Mouse (Mus musculus) frontal cortex, postnatal 25 days (tissue): ENCODE results near the gene Nop9.

Experiments
- DNase-seq, 2 experiments: peaks; one replicate each; pipeline ENCODE4 v3.0.0; 2022; ENCODE audit warnings: low spot score in 2 of 2

The Nop9 gene

GRCm38 (mm10) chr14:55769087-55769703, 23.7 kb downstream of the Nop9 start:
- no peak for DNase-seq

DNA sequence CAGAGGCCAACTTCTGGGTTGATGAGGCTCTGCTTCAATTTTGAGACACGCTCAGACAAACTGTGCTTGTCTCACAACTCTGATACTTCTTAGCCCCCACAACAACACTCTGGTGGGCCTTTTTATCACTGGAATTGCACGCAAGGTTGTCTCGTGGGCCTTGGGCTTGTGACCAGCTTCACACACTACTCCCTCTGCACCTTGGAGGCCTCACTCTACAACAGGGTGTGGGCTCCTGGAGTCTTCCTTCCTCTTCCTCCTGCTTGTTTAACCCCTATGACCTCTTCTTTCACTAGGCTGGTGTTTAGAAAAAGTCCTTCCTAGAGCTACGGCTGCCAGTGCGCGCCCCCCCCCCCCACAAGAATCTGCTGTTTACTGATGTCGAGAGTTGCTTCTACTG, 31.2 kb downstream of the Nop9 start:
- DNase-seq: no peak

DNA sequence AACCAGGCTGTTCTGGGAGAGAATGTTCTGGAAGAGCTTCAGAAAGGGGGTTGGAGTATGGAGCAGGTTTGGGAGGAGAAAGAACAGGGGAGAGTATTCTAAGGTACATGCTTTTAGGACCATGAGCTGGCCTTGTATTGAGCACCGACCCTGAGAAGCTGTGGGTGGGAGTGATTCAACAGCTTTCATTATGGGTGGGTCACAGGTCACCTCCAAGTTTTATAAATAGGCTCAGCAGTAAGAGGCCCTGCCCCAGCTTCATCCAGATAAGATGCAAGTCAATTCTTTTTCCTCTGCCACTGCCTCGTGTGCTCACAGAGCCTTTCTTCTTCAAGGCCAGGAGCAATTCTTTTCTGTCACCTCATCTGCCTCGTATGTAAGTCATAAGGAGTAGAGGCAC, 31.7 kb downstream of the Nop9 start:
- no peak for DNase-seq

DNA sequence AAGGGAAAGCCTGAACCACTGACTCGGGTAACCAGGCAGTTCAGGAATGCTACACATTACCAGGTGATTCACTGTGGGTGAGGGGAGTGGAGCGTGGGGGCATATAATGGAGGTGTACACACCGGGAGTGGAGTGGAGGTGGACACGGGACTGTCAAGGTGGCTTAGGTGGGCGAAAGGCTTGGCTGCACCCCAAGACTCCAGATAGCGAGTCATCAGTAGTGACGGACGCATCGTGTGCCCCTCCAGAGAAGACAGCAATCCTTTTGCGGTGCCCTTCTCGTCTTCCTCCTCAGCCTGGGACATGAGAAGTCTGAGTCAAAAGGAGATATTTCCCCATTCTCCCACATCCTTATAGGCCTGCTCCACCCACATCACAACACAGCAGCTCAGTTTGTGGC, 32.3 kb downstream of the Nop9 start:
- no peak for DNase-seq

GRCm38 (mm10) chr14:55778686-55779085, 33.2 kb downstream of the Nop9 start:
- peak in 1 of 2 experiments; percentile 3 for DNase-seq

DNA sequence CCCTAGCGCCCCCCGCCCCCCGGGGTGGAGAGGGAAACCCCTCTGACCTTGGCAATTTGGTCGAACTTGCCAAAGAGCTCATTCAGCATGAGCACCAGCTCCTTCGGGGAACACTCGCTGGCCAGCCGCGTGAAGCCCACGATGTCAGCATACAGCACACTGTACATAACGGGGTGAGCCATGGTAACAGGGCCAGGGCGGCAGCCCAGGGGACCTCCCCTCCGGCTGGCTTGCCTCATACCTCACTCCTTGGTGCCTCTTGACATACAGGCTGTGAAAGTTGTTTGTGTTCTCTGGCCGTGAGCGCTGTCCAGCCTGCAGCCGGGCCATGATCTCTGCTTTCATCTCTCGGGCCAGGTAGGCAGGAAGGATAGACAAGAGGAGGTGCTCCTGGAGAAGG, 34.2 kb downstream of the Nop9 start:
- peak in 1 of 2 experiments; percentile 3 for DNase-seq

DNA sequence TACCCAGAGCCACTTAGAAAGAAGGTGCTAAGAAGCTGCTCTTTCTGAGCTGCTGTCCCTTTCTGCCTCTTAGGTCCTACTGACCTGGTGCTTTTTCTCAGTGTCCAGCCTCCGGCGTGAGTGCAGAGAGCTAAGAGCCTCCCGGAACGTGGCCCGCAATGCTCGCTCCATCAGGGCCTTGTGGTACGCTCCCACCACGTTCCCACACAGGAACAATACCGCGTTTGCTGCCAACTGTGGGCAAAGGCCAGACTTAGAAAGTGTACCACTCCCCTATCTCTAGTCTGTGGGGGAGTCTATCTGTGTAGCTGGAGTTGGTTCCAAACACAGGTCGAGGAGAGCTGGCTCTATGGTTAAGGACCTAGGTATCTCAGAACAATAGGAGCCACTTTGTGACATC, 35.2 kb downstream of the Nop9 start:
- DNase-seq: no peak

- no peak for DNase-seq
These were observed 35.8 kb downstream of the Nop9 start for GRCm38 (mm10) chr14:55781310-55781709.

GRCm38 (mm10) chr14:55782361-55782960, 37.0 kb downstream of the Nop9 start:
- no peak for DNase-seq

DNA sequence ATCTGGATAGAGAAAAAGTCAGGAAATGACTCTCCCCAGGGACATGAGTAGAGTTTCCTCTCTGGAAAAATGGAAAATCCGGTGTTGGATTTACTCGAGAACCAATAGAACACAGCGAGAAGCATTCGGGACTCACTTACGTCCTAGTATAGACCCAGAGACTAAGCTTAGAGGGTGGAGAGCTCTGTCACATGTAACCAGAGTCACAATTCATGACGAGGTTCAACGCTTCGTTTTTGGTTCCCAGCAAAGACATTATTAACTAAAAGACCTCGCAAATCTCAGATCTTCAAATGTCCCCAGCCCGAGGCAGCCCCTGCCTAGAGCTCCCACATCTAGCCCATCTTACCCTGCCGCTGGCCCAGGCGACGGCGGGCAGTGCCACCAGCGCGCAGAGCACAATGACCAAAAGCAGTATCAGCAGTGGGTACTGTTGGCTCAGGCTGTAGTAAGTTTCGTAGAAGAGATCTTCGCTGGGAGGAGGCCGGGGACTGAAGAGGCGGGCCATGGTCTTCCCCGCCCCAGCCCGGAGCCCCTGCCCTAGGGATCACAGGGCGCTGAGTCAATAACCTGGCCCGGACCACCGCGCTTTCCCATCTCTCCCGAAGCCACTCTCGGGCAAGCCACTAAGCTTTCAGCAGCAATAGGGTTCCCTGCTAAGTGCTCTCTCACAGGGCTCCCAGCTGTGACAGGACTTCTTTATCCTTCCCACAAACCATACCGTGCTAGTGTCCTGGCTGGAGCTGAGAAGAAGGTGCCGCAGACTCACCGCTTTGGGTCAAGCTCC, 37.9 kb downstream of the Nop9 start:
- DNase-seq: no peak

- DNase-seq: no peak
These were observed 38.4 kb downstream of the Nop9 start, which contains the start of gene Adcy4 for GRCm38 (mm10) chr14:55783958-55784235. Adcy4 (minus strand) TSS chr14:55784095.

GRCm38 (mm10) chr14:55785195-55785594, 39.7 kb downstream of the Nop9 start:
- DNase-seq: no peak

DNA sequence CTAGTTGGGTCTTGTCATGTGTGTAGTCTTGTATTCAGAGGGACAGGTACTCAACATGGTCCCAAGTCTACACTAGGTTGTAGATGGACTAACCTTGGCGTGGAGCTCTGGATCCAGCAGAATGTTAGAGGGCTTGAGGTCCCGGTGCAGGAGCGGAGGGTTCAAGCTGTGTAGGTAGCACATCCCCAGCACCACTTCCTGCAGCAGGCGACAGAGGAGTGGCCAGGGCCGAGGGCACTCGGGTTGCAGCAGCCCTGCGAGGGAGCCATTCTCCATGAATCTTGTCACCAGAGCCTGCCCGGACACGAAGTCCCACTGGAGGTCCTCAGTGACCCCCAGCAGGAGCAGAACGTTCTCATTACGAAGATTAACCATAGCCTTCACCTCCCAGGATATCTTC, 42.2 kb downstream of the Nop9 start:
- no peak for DNase-seq

GRCm38 (mm10) chr14:55788256-55789050, 43.0 kb downstream of the Nop9 start, which contains the start of gene Ripk3:
Ripk3 (minus strand) TSS chr14:55788865.
- DNase-seq: no peak

DNA sequence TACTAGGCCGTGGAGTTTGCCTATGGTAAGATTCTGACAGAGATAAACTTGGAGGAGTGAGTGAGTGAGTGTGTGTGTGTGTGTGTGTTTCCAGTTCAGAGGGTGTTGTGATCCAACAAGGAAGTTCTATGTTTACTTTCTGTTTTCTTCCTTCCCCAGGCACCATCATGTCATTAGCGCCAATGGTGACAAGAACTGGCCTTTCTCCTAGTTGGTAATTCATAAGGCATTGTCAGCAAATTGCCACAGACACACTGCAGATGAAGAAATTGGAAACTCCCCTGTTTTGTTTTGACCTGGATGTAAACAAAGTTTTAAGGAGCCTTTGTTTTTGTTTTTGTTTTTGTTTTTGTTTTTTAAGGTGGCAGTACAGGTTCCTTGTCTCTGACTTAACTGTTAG, 48.0 kb downstream of the Nop9 start:
- no peak for DNase-seq

DNA sequence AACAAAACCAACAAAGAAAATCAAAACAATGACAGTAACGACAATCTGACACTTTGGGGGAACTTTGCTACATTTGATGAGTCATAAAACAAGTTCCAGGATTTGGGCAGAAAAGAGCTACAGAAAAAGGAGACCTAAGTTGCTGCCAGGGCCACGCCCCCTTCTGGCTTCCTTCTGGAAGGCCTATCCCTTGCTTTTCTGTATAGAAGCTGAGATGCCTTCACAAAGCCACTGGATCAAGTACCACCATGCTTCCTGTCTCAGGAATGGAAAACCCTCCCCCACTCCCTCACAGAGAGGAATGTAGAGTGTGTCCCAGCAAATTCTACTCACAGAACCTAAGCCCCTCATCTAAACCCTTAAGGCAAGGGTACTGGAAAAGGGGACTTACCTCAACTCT, 48.5 kb downstream of the Nop9 start:
- no peak for DNase-seq

GRCm38 (mm10) chr14:55795380-55796163, 50.1 kb downstream of the Nop9 start:
- DNase-seq: no peak
